Mouse (Mus musculus) E14TG2a.4 (cell line): ENCODE measurements around the gene Bloc1s5.
A peak's percentile ranks its signal among the peaks of the same experiment; 100 is the strongest.

Source experiments
- H3K27me3 ChIP-seq: 2 replicates; pipeline ENCODE4 v1.6.1; 2014; ENCODE audit warnings: low read length, control low read depth; ENCODE audit not compliant: insufficient read depth
- H3K36me3 ChIP-seq: 2 replicates; pipeline ENCODE4 v1.6.1; 2014; ENCODE audit warnings: low read length, control low read depth; ENCODE audit not compliant: insufficient read depth
- H3K4me1 ChIP-seq: replicated peaks from 2 replicates; pipeline ENCODE4 v1.6.1; 2014; ENCODE audit warnings: low read depth, low read length, control low read depth
- H3K4me3 ChIP-seq: replicated peaks from 2 replicates; pipeline ENCODE4 v1.5.1; 2014; ENCODE audit warnings: mild to moderate bottlenecking, low read length
- H3K9me3 ChIP-seq: 2 replicates; pipeline ENCODE4 v1.6.1; 2014; ENCODE audit warnings: low read length, control low read depth
- CTCF ChIP-seq: conservative IDR thresholded peaks from 2 replicates; pipeline ENCODE4 v1.5.1; 2014; ENCODE audit warnings: low read length
- NANOG ChIP-seq: IDR thresholded peaks from 2 replicates; pipeline ENCODE4 v1.6.1; 2014; ENCODE audit warnings: borderline replicate concordance, low read length, mixed read lengths
- POU5F1 ChIP-seq: IDR thresholded peaks from 2 replicates; pipeline ENCODE4 v1.6.1; 2014; ENCODE audit warnings: low read length, borderline replicate concordance

The Bloc1s5 gene

GRCm38 (mm10) chr13:38650292-38650691 lies 15.4 kb upstream of the Bloc1s5 start:
- peaks cover 100% of the 10 kb centered on the region for H3K36me3 ChIP-seq
- no peak overlapping the region for H3K4me3 ChIP-seq
- no peaks in the 10 kb centered on the region for H3K27me3 ChIP-seq
- H3K4me1 ChIP-seq: peaks cover 63% of the 10 kb centered on the region
- no peak for TF ChIP-seq NANOG
- no peak for TF ChIP-seq POU5F1
- no peak for TF ChIP-seq CTCF
- no peaks in the 10 kb centered on the region for H3K9me3 ChIP-seq

GRCm38 (mm10) chr13:38649069-38649468 lies 14.2 kb upstream of the Bloc1s5 start:
- Histone ChIP-seq H3K27me3 (no peaks in the 10 kb centered on the region), H3K36me3 (peaks cover 100% of the 10 kb centered on the region), H3K4me1 (peaks cover 52% of the 10 kb centered on the region), H3K9me3 (no peaks in the 10 kb centered on the region), H3K4me3 (no peak overlapping the region)
- TF ChIP-seq CTCF (no peak), POU5F1 (no peak), NANOG (no peak)

DNA sequence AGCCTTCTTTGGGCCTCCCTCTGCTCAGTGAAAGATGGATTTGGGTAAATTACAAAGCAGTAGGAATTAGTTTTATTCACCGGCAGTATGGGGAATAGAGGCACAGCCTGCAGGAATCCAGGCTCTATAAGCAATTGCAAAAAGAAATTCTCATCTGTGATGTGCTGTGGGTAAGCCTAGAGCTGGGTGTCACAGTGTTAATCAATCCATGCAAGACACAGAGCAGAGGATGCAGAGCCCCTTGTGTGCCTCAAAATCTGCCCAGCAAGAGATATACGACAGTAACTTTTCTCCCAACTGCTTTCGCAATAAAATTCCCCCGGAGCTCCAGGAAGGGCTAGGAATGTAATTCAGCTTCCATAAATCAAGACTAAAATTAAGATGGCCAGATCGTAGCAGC lies 6.5 kb upstream of the Bloc1s5 start:
- Histone ChIP-seq H3K27me3 (no peaks in the 10 kb centered on the region), H3K9me3 (no peaks in the 10 kb centered on the region), H3K4me3 (no peak overlapping the region), H3K4me1 (peaks cover 6% of the 10 kb centered on the region), H3K36me3 (peaks cover 65% of the 10 kb centered on the region)
- TF ChIP-seq CTCF: no peak
- no peak for TF ChIP-seq POU5F1

DNA sequence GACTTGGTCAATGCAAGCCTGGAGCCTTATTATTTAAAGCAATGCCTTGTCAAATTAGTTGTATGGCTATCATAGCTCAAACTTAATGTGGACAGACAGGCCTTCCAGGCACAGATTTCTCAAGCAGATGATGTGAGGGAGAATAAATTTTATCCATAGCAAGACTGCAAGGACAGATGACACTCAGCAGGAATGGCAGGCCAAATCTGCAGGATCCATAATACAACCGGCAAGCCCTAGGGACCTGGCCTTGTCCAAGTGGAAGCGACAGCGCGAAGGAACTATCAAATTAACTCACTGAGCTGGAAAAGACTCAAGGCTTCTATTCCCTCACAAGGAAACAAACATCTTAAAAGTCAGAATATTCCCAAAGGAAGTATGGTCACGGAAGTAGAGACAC lies 6.1 kb upstream of the Bloc1s5 start:
- Histone ChIP-seq H3K4me1 (peaks cover 6% of the 10 kb centered on the region), H3K36me3 (peaks cover 61% of the 10 kb centered on the region), H3K27me3 (no peaks in the 10 kb centered on the region), H3K9me3 (no peaks in the 10 kb centered on the region), H3K4me3 (no peak overlapping the region)
- TF ChIP-seq NANOG: no peak
- TF ChIP-seq CTCF: no peak
- TF ChIP-seq POU5F1: no peak

- Histone ChIP-seq H3K4me3 (no peak overlapping the region), H3K4me1 (peaks cover 20% of the 10 kb centered on the region), H3K27me3 (no peaks in the 10 kb centered on the region), H3K36me3 (peaks cover 38% of the 10 kb centered on the region), H3K9me3 (no peaks in the 10 kb centered on the region)
- TF ChIP-seq NANOG (no peak), CTCF (no peak), POU5F1 (no peak)
Observed at GRCm38 (mm10) chr13:38638694-38639093, 3.8 kb upstream of the Bloc1s5 start.

DNA sequence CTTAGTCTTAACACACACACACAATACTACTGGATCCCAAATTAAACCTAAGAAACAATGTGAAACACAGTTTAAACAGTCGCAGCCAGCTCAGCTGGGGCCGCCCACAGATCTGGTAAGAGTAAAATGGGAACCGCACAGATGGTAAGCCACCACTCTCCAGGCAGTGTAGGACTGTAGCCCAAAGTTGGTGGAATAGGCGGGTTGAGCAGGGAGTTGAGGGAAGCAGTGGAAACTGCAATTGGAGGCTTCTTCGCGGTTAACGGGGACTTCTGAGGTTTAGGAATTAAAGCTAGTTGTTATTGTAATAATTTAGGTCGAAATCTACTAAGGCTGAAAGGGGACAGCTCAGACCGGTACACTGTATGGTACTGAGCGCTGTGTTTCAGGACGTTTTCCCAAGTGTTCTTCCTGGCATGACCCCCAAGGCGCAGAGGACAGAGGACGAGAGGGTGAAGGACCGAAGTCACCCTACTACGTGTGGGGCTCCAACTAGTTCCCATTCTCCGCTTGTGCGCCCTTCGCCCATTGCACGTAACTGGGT lies 581 bp downstream of the Bloc1s5 start:
- TF ChIP-seq CTCF: no peak
- TF ChIP-seq NANOG: no peak
- no peak for TF ChIP-seq POU5F1
- Histone ChIP-seq H3K4me3 (peak overlapping the region; percentile 99), H3K36me3 (peaks cover 10% of the 10 kb centered on the region), H3K9me3 (no peaks in the 10 kb centered on the region), H3K27me3 (0 out of 2 replicates have a peak, but pooled peaks cover 4% of the 10 kb centered on the region), H3K4me1 (peaks cover 15% of the 10 kb centered on the region)

DNA sequence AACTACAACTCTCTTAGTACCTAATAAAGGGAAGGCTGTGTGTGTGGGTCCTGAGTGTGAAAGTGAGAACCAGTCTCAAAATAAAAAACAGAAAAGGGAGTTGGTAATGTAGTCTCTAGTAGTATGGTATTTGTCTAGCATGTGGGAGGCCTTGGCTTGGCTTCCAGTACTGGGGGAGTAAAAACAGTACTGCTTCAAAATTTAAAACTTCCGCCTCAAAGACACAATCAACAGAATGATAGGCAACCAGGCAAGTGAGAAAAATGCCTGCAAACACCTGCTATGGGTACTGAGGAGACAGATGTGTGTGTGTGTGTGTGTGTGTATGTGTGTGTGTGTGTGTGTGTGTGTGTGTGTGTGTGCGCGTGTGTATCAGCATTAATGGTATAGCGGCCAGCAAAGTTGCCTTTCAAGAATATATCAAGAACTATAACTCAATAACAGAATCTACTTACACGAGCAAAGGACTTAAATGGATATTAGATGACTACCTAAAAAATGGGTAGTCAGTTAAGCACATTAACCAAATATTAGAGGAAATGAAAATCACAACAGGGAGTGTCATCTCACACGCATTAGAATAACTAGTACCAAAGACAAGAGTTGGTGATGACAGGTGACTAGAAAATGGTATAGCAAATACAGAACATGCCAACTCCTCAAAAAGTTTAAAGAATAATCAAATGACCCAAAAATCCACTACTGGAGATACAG lies 1.5 kb downstream of the Bloc1s5 start:
- H3K4me3 ChIP-seq: no peak overlapping the region
- no peak for TF ChIP-seq NANOG
- no peak for TF ChIP-seq POU5F1
- no peak for TF ChIP-seq CTCF
- peaks cover 15% of the 10 kb centered on the region for H3K4me1 ChIP-seq

GRCm38 (mm10) chr13:38632556-38632955 lies 2.4 kb downstream of the Bloc1s5 start:
- TF ChIP-seq POU5F1: no peak
- no peak for TF ChIP-seq NANOG
- no peak for TF ChIP-seq CTCF
- H3K4me3 ChIP-seq: no peak overlapping the region
- H3K27me3 ChIP-seq: 0 out of 2 replicates have a peak, but pooled peaks cover 4% of the 10 kb centered on the region
- H3K36me3 ChIP-seq: peaks cover 8% of the 10 kb centered on the region
- H3K4me1 ChIP-seq: peaks cover 15% of the 10 kb centered on the region
- no peaks in the 10 kb centered on the region for H3K9me3 ChIP-seq

More for the DNA sequence above, 1.5 kb downstream of the Bloc1s5 start:
- Histone ChIP-seq H3K27me3 (0 out of 2 replicates have a peak, but pooled peaks cover 4% of the 10 kb centered on the region), H3K36me3 (peaks cover 8% of the 10 kb centered on the region), H3K9me3 (no peaks in the 10 kb centered on the region)

DNA sequence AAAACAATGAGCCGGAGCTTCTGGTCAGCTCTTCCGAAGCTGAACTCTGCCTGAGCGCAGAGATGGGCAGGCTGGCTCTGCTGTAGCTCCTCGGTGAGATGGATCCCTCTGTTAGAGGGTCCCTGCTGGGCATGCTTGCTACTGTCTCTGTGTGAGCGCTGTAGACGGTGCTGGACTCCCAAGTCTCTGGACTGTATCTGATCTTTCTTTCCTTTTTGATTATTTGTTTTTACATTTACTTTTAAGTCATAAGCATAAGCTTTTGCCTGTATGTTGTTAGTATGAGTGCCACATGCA lies 8.7 kb downstream of the Bloc1s5 start:
- Histone ChIP-seq H3K27me3 (no peaks in the 10 kb centered on the region), H3K4me3 (no peak overlapping the region), H3K9me3 (no peaks in the 10 kb centered on the region), H3K36me3 (peaks cover 22% of the 10 kb centered on the region), H3K4me1 (no peaks in the 10 kb centered on the region)
- TF ChIP-seq NANOG (no peak), CTCF (no peak), POU5F1 (no peak)
